Mouse (Mus musculus): ENCODE data around the gene P4hb. TPM values are rescaled to one million over a fixed set of nuclear protein-coding genes. Genes with fewer than 3 reads are reported as not detected.
"Not testable (repeated sequence)": the region's sequence is repeated elsewhere in the genome, so short reads cannot be mapped to it uniquely, and the experiment has no call there.

P4hb gene
- total RNA-seq, 1 experiment, result 904 TPM

- no peak for DNase-seq (ENCODE audit: low read depth, low spot score)
- TF ChIP-seq MAFK (IDR thresholded peaks at IDR 0.05; ENCODE audit: insufficient read depth, low read depth, low read length), result no peak
- H3K4me1 ChIP-seq (ENCODE audit: control insufficient read depth in 2 of 2, insufficient read depth in 2 of 2, low read length in 2 of 2, poor library complexity in 1 of 2), result peaks cover 4 to 7% of the 10 kb centered on the region in 2 experiments; a peak in 3 of 4 replicates
- in situ Hi-C loops (cut with MboI; ENCODE audit: low sequenced_read_pairs in 2 of 2, unreplicated experiment in 2 of 2), result no loop called here
- peaks cover 42% of the 10 kb centered on the region for H3K36me3 ChIP-seq (ENCODE audit: control insufficient read depth, insufficient read depth, low read length, poor library complexity, severe bottlenecking)
- H3K9me3 ChIP-seq (ENCODE audit: control insufficient read depth, insufficient read depth, low read depth, low read length), result no peaks in the 10 kb centered on the region
- H3K4me3 ChIP-seq (ENCODE audit: insufficient read depth in 1 of 2, low read depth in 1 of 2, low read length in 2 of 2, poor library complexity in 1 of 2, severe bottlenecking in 1 of 2), result peak overlapping the region; percentile 86 to 87
- H3K9ac ChIP-seq (ENCODE audit: insufficient read depth, low read depth, low read length, poor library complexity, severe bottlenecking), result peak overlapping the region; percentile 95
- H3K27ac ChIP-seq (ENCODE audit: insufficient read depth, low read depth, low read length, poor library complexity, severe bottlenecking), result peak overlapping the region; percentile 78
Measured at GRCm38 (mm10) chr11:120597240-120598235, 24.5 kb upstream of the P4hb start.

- TF ChIP-seq HCFC1 (IDR thresholded peaks at IDR 0.05; ENCODE audit: borderline replicate concordance, insufficient read depth, low read length) (no peak), MAFK (IDR thresholded peaks at IDR 0.05; ENCODE audit: insufficient read depth, low read depth, low read length) (no peak), ZC3H11A (IDR thresholded peaks at IDR 0.05; ENCODE audit: borderline replicate concordance, low read depth, low read length) (no peak), CHD2 (IDR thresholded peaks at IDR 0.05; ENCODE audit: low read depth, low read length) (no peak), ZNF384 (IDR thresholded peaks at IDR 0.05; ENCODE audit: low read depth, low read length) (no peak)
- Histone ChIP-seq H3K36me3 (ENCODE audit: control insufficient read depth, insufficient read depth, low read length, poor library complexity, severe bottlenecking) (peaks cover 33% of the 10 kb centered on the region), H3K9me3 (ENCODE audit: control insufficient read depth, insufficient read depth, low read depth, low read length) (no peaks in the 10 kb centered on the region), H3K9ac (ENCODE audit: insufficient read depth, low read depth, low read length, poor library complexity, severe bottlenecking) (no peak overlapping the region), H3K27ac (ENCODE audit: insufficient read depth, low read depth, low read length, poor library complexity, severe bottlenecking) (no peak overlapping the region), H3K4me1 (ENCODE audit: control insufficient read depth in 2 of 2, insufficient read depth in 2 of 2, low read length in 2 of 2, poor library complexity in 1 of 2) (no peaks in the 10 kb centered on the region), H3K4me3 (ENCODE audit: insufficient read depth in 1 of 2, low read depth in 1 of 2, low read length in 2 of 2, poor library complexity in 1 of 2, severe bottlenecking in 1 of 2) (no peak overlapping the region)
- in situ Hi-C loops (cut with MboI; ENCODE audit: low sequenced_read_pairs in 2 of 2, unreplicated experiment in 2 of 2), result no loop called here
- no peak for DNase-seq (ENCODE audit: low read depth, low spot score)
Measured at GRCm38 (mm10) chr11:120588531-120588930, 15.5 kb upstream of the P4hb start.

GRCm38 (mm10) chr11:120583937-120584336, 10.9 kb upstream of the P4hb start:
- Histone ChIP-seq H3K4me1 (ENCODE audit: control insufficient read depth in 2 of 2, insufficient read depth in 2 of 2, low read length in 2 of 2, poor library complexity in 1 of 2) (peaks cover 3 to 12% of the 10 kb centered on the region in 2 experiments), H3K36me3 (ENCODE audit: control insufficient read depth, insufficient read depth, low read length, poor library complexity, severe bottlenecking) (peaks cover 29% of the 10 kb centered on the region), H3K9ac (ENCODE audit: insufficient read depth, low read depth, low read length, poor library complexity, severe bottlenecking) (no peak overlapping the region), H3K4me3 (ENCODE audit: insufficient read depth in 1 of 2, low read depth in 1 of 2, low read length in 2 of 2, poor library complexity in 1 of 2, severe bottlenecking in 1 of 2) (no peak overlapping the region), H3K9me3 (ENCODE audit: control insufficient read depth, insufficient read depth, low read depth, low read length) (no peaks in the 10 kb centered on the region), H3K27ac (ENCODE audit: insufficient read depth, low read depth, low read length, poor library complexity, severe bottlenecking) (no peak overlapping the region)
- in situ Hi-C loops (cut with MboI; ENCODE audit: low sequenced_read_pairs in 2 of 2, unreplicated experiment in 2 of 2), result no loop called here
- DNase-seq (ENCODE audit: low read depth, low spot score), result no peak
- TF ChIP-seq CHD2 (IDR thresholded peaks at IDR 0.05; ENCODE audit: low read depth, low read length) (no peak), ZNF384 (IDR thresholded peaks at IDR 0.05; ENCODE audit: low read depth, low read length) (no peak)

- peak; percentile 66; the same call in 1 of the 2 replicates for TF ChIP-seq MAFK (IDR thresholded peaks at IDR 0.05; ENCODE audit: insufficient read depth, low read depth, low read length)
- Histone ChIP-seq H3K36me3 (ENCODE audit: control insufficient read depth, insufficient read depth, low read length, poor library complexity, severe bottlenecking) (peaks cover 33% of the 10 kb centered on the region), H3K4me1 (ENCODE audit: control insufficient read depth in 2 of 2, insufficient read depth in 2 of 2, low read length in 2 of 2, poor library complexity in 1 of 2) (peaks cover 3 to 21% of the 10 kb centered on the region in 2 experiments)
- in situ Hi-C loops (cut with MboI; ENCODE audit: low sequenced_read_pairs in 2 of 2, unreplicated experiment in 2 of 2); H3K4me3 ChIP-seq (ENCODE audit: insufficient read depth in 1 of 2, low read depth in 1 of 2, low read length in 2 of 2, poor library complexity in 1 of 2, severe bottlenecking in 1 of 2); H3K27ac ChIP-seq (ENCODE audit: insufficient read depth, low read depth, low read length, poor library complexity, severe bottlenecking); H3K9ac ChIP-seq (ENCODE audit: insufficient read depth, low read depth, low read length, poor library complexity, severe bottlenecking); DNase-seq (ENCODE audit: low read depth, low spot score); H3K9me3 ChIP-seq (ENCODE audit: control insufficient read depth, insufficient read depth, low read depth, low read length): not testable (repeated sequence)
Measured at GRCm38 (mm10) chr11:120582982-120583293, 9.9 kb upstream of the P4hb start.
